Mouse (Mus musculus) liver, embryonic 11.5 days (tissue): ENCODE results near the gene Lpcat3. TPM values are rescaled to one million over a fixed set of nuclear protein-coding genes. Genes with fewer than 3 reads are reported as not detected.
A peak's percentile ranks its signal among the peaks of the same experiment; 100 is the strongest.

Experiments
- ATAC-seq: fragments of 200-750 bp; cut with Nextera tagmentation; replicated peaks from 2 replicates; pipeline ENCODE4 v1.8.0; 2017; ENCODE audit warnings: moderate number of reproducible peaks, mild to moderate bottlenecking, moderate TSS enrichment, moderate library complexity; ENCODE audit not compliant: low FRiP score
- DNase-seq: peaks from one replicate; pipeline ENCODE4 v3.0.0-alpha.2; 2017; ENCODE audit warnings: low spot score
- H3K27ac ChIP-seq: fragments of 300-500 bp; sonication (generic); 2 replicates; pipeline ENCODE4 v1.5.1; 2014; ENCODE audit warnings: mild to moderate bottlenecking, low read depth, low read length, control low read depth
- H3K27me3 ChIP-seq: fragments of 300-500 bp; sonication (generic); replicated peaks from 2 replicates; pipeline ENCODE4 v1.6.1; 2014; ENCODE audit warnings: low read length, mixed read lengths; ENCODE audit not compliant: control insufficient read depth, insufficient read depth
- H3K36me3 ChIP-seq: fragments of 300-500 bp; sonication (generic); 2 replicates; pipeline ENCODE4 v1.6.1; 2014; ENCODE audit warnings: mild to moderate bottlenecking, low read length, moderate library complexity, mixed read lengths; ENCODE audit not compliant: control insufficient read depth, insufficient read depth
- H3K4me1 ChIP-seq: fragments of 300-500 bp; sonication (generic); replicated peaks from 2 replicates; pipeline ENCODE4 v1.6.1; 2014; ENCODE audit warnings: low read length, mixed read lengths; ENCODE audit not compliant: control insufficient read depth, insufficient read depth
- H3K4me2 ChIP-seq: fragments of 300-500 bp; sonication (generic); 2 replicates; pipeline ENCODE4 v1.6.1; 2014; ENCODE audit warnings: mild to moderate bottlenecking, control low read depth, moderate library complexity
- H3K4me3 ChIP-seq: fragments of 300-500 bp; sonication (generic); 2 replicates; pipeline ENCODE4 v1.5.1; 2014; ENCODE audit warnings: low read depth, low read length, control low read depth
- H3K9ac ChIP-seq: fragments of 300-500 bp; sonication (generic); 2 replicates; pipeline ENCODE4 v1.6.1; 2014; ENCODE audit warnings: low read depth, low read length, control low read depth
- H3K9me3 ChIP-seq: fragments of 300-500 bp; sonication (generic); 2 replicates; pipeline ENCODE4 v1.6.1; 2016; ENCODE audit warnings: low read length, inconsistent platforms, mixed read lengths; ENCODE audit not compliant: control insufficient read depth
- WGBS: fragments of 180-500 bp; shearing (Covaris S2); extraction: QIAGEN DNeasy Blood & Tissue Kit; methylation state at CpG from one replicate; pipeline ENCODE4 v1.1.7; 2014; 5-methylcytosine and 5-hydroxymethylcytosine counted together
- microRNA counts: library from miRNA; unstranded; fragments of <30 nt; microRNA quantifications from one replicate; lab custom pipeline; 2015
- microRNA-seq: library from miRNA; unstranded; fragments of <30 nt; microRNA quantifications from one replicate; pipeline ENCODE4, GENCODE M21; 2017; ENCODE audit warnings: borderline number of aligned reads
- polyA plus RNA-seq: library from polyadenylated mRNA; unstranded; fragments of >200 nt; fragmentation: Nextera tagmentation; extraction: Ambion mirVana; gene quantifications from 2 replicates; pipeline ENCODE4 v1.2.1, GENCODE M21; 2014

The Lpcat3 gene
- polyA plus RNA-seq, 1 experiment from 2014 or later = 84.2 TPM

- peak overlapping the region; percentile 76 for H3K9ac ChIP-seq
- peaks cover 11% of the 10 kb centered on the region for H3K4me1 ChIP-seq
- H3K4me2 ChIP-seq = peak overlapping the region; percentile 86
- WGBS = 89% methylated on average over 7 of the region's 7 CpGs
- H3K9me3 ChIP-seq = no peaks in the 10 kb centered on the region
- ATAC-seq = no peak
- H3K27me3 ChIP-seq = no peaks in the 10 kb centered on the region
- peak overlapping the region; percentile 60 for H3K4me3 ChIP-seq
- no peak for DNase-seq
- peaks cover 2% of the 10 kb centered on the region; the same call in 1 of the 2 replicates for H3K36me3 ChIP-seq
- no peak overlapping the region for H3K27ac ChIP-seq
These were observed 84.1 kb downstream of the Lpcat3 start for GRCm38 (mm10) chr6:124746654-124747632.

GRCm38 (mm10) chr6:124750405-124750804 lies 87.6 kb downstream of the Lpcat3 start:
- Histone ChIP-seq H3K4me3 (no peak overlapping the region), H3K27ac (no peak overlapping the region), H3K9ac (no peak overlapping the region), H3K36me3 (peaks cover 2% of the 10 kb centered on the region; the same call in 1 of the 2 replicates), H3K27me3 (no peaks in the 10 kb centered on the region; the same call in 1 of the 2 replicates), H3K4me2 (no peak overlapping the region), H3K4me1 (peaks cover 15% of the 10 kb centered on the region; the same call in 1 of the 2 replicates), H3K9me3 (no peaks in the 10 kb centered on the region)
- 79% methylated on average over 8 of the region's 8 CpGs for WGBS
- ATAC-seq (no peak), DNase-seq (no peak)

GRCm38 (mm10) chr6:124753861-124754260 lies 91.0 kb downstream of the Lpcat3 start:
- no peak overlapping the region for H3K9ac ChIP-seq
- no peak overlapping the region for H3K4me2 ChIP-seq
- ATAC-seq (no peak), DNase-seq (no peak)
- no peaks in the 10 kb centered on the region for H3K9me3 ChIP-seq
- H3K27me3 ChIP-seq = peaks cover 10% of the 10 kb centered on the region
- H3K27ac ChIP-seq = no peak overlapping the region
- no peaks in the 10 kb centered on the region for H3K36me3 ChIP-seq
- H3K4me1 ChIP-seq = peaks cover 33% of the 10 kb centered on the region
- 86% methylated on average over 2 of the region's 2 CpGs for WGBS
- no peak overlapping the region for H3K4me3 ChIP-seq

MicroRNAs encoded within 50 kb of the gene (microRNA counts, 519-probe panel; counts per million panel counts)
- microRNA mmu-miR-141 (lab: Ali Mortazavi, UCI) = not detected
- microRNA mmu-miR-200c (lab: Ali Mortazavi, UCI) = 4,027 counts per million, percentile 21 among the panel's probes with 10 or more counts

Small RNA genes lying within 50 kb of the gene (microRNA-seq; reads per million reads assigned to microRNA genes)
- 205 reads per million, percentile 56 among the genes with 10 or more reads in this experiment for gene Mir141
- gene Mir200c = 1,935 reads per million, percentile 80 among the genes with 10 or more reads in this experiment

Other genes with a start within 250 kb of the Lpcat3 start
- 39.6 and 41.2 TPM in 2 replicates for gene Pex5, start 248.0 kb upstream of the Lpcat3 start, polyA plus RNA-seq
- gene Clstn3, start 198.2 kb upstream of the Lpcat3 start, polyA plus RNA-seq = 6.1 and 7.6 TPM in 2 replicates
- 4.1 and 4.4 TPM in 2 replicates for gene C1rl, start 169.9 kb upstream of the Lpcat3 start, polyA plus RNA-seq
- 2.8 and 2.9 TPM in 2 replicates for gene C1ra, start 150.6 kb upstream of the Lpcat3 start, polyA plus RNA-seq
- 12.0 and 12.7 TPM in 2 replicates for gene C1s1, start 120.7 kb upstream of the Lpcat3 start, polyA plus RNA-seq
- not detected in 2 replicates for gene C1rb, start 92.7 kb upstream of the Lpcat3 start, polyA plus RNA-seq
- gene C1s2, start 26.9 kb upstream of the Lpcat3 start, polyA plus RNA-seq = not detected in 2 replicates
- gene Emg1, start 49.2 kb downstream of the Lpcat3 start, polyA plus RNA-seq = 311 and 329 TPM in 2 replicates
- 640 and 660 TPM in 2 replicates for gene Phb2, start 49.3 kb downstream of the Lpcat3 start, polyA plus RNA-seq
- 49.5 and 50.3 TPM in 2 replicates for gene Ptpn6, start 75.7 kb downstream of the Lpcat3 start, polyA plus RNA-seq
- 147 and 167 TPM in 2 replicates for gene Grcc10, start 78.3 kb downstream of the Lpcat3 start, polyA plus RNA-seq
- gene Gm45234, start 93.0 kb downstream of the Lpcat3 start, polyA plus RNA-seq = 0.15 TPM in 1 of 2 replicates, not detected in the other
- gene Atn1, start 93.5 kb downstream of the Lpcat3 start, polyA plus RNA-seq = 4.4 and 5.5 TPM in 2 replicates
- gene Eno2, start 106.6 kb downstream of the Lpcat3 start, polyA plus RNA-seq = 2.1 and 2.6 TPM in 2 replicates
- gene Lrrc23, start 116.7 kb downstream of the Lpcat3 start, polyA plus RNA-seq = 0.11 TPM in 1 of 2 replicates, not detected in the other
- 9.5 and 10.4 TPM in 2 replicates for gene Spsb2, start 145.6 kb downstream of the Lpcat3 start, polyA plus RNA-seq
- 1,267 and 1,294 TPM in 2 replicates for gene Tpi1, start 151.3 kb downstream of the Lpcat3 start, polyA plus RNA-seq
- gene Usp5, start 166.5 kb downstream of the Lpcat3 start, polyA plus RNA-seq = 115 and 118 TPM in 2 replicates
- 223 and 224 TPM in 2 replicates for gene Cdca3, start 166.5 kb downstream of the Lpcat3 start, polyA plus RNA-seq
- gene Gnb3, start 177.2 kb downstream of the Lpcat3 start, polyA plus RNA-seq = 0.29 and 0.74 TPM in 2 replicates
- gene P3h3, start 194.7 kb downstream of the Lpcat3 start, polyA plus RNA-seq = 8.6 and 11.3 TPM in 2 replicates
- 0.17 and 0.32 TPM in 2 replicates for gene Gpr162, start 201.0 kb downstream of the Lpcat3 start, polyA plus RNA-seq
- gene Cd4, start 225.2 kb downstream of the Lpcat3 start, polyA plus RNA-seq = not detected in 2 replicates
- 0.35 and 0.64 TPM in 2 replicates for gene Lag3, start 248.7 kb downstream of the Lpcat3 start, polyA plus RNA-seq